Mouse (Mus musculus) ZHBTc4 (cell line): Measurements from ENCODE around the gene Igfbp5.

ENCODE experiments used
- DNase-seq: peaks from one replicate; pipeline ENCODE4 v3.0.0-alpha.2; 2011; ENCODE audit warnings: low read depth, low spot score

Gene Igfbp5

DNA sequence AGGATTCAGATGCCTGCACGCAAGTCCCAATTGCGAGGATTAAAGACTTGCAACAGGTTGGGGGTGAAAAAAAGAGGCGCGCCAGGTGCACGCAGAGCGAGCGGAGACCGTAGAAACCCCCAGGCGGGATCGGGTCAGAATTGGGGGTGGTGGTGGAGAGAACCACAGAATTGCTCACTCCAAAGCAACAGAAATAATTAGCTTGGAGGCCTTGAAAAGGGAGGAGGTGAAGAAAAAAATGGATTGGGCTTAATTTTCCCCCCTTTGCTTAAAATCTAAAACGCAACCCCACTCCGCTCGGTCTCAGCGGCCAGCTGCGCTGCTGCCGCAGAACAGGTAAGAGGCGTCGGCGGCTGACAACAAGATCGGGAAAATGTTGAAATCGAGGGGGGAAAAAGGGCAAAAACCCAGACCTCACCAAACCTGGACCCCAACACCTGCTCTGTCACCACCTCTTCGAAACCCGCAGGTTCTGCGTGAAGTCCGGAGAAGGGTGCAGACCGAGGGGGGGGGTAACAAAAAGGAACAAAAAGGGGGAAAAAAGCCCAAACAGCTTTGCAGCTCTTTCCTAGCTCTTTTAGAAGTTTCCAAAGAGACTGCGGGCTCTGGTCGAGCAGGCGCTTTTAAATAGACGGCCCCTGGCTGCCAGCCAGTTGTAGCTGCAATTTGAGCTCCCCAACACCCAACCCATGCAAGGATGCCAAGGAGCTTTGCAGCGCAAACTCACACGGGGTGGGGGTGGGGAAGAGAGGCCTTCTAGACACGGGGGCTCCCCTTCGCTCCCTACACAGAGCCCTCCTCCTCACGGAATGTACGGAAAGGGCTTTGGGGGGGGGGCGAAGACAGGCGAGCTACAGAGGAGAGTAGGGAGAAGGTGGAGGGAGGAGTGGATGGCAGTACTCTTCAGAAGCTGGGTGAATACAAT lies at the start of gene Igfbp5:
Igfbp5 (minus strand) TSS at position 598 of the 925 bp plus-strand sequence.
- peak; percentile 50 for DNase-seq

DNA sequence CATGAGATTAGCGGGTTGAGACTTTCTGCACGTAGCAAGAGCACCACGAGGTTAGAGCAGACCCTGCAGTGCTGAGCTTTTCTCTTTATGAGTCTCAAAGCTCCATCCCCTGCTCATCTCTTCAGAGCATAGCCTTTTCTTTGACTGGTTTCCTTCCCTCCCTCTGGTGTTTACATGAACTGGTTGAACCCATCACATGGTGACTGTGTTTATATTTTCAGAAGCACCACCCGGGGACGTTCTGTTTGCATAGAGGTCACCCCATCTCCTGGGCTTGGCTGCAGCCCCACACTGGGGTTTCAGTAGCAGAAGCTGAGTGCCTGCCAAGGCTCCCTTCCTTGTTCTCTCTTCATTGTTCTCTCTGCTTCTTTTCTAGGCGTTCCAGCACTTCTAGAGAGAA lies 40.1 kb upstream of the Igfbp5 start:
- no peak for DNase-seq

DNA sequence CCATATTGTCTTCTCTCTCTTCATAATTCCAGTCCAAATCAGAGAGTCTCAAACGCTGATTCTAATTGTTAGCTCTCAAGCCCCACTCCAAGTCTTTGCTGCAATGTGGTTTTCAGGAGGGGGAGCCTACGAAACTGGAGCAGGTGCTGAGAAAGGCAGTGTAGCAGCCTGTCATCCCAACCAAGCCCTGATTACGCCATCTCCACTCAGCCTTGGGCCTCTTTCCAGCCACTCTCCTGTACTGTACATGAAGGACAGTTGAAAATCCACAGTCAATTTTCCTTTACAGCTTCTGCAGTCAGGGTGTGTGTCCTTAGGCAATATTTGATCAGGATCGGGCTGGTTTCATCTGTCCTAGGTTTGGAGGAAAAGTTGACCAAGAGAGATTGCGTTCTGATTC lies 38.4 kb upstream of the Igfbp5 start:
- DNase-seq = no peak

DNA sequence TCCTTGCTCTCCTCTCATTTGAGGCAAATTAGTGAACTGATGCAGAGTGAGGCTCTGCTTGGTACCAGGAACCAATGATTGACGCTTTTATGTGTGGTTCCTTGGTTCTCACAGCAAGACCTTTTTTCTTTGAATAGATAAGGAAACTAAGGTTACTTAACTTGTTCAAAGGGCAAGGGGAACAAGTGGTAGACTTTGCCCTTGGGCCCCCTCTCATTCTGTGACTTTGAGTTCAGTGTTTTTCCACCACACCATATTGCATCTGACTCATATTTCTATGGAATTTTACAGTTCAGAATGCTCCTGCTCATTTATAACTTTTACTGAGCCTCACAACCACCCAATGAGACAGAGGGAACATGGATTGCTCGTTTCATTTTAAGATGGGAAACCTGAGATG lies 21.1 kb upstream of the Igfbp5 start:
- DNase-seq = no peak

DNA sequence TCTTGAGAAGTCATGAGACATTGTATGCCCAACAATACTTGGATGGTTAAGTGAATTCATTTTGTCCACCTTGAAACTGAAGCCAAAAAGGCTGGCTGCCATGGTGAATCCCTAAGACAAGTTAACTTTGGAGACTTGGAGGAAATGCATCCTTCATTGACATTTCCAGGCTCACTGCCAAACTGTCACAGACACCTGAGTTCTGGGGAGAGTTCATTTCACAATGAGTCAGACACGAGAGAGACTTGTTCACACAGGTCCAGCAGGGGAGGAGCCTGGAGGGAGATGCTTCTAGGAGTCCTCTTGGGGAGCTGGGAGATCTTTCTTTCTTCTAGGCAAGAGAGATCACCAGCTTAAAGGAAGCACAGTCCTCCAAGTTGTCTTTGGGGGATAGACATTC lies 13.2 kb upstream of the Igfbp5 start:
- no peak for DNase-seq

DNA sequence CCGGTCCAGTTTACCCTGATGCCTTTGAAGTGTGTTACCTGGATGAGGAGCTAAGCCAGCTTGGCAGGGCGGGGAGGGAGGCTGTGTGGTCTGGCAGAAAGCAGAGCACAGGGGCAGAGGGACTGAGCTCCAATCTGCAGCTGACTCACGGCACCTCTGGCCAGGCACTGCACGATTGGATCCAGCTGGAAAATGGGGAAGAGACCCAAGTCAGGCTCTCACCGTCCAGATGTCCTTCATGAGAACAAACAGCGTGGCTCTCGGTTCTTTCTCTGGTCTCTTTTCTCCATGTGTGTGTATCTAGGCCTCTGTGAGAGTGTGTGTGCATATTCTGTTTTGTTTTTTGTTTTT lies 11.1 kb upstream of the Igfbp5 start:
- DNase-seq = no peak

DNA sequence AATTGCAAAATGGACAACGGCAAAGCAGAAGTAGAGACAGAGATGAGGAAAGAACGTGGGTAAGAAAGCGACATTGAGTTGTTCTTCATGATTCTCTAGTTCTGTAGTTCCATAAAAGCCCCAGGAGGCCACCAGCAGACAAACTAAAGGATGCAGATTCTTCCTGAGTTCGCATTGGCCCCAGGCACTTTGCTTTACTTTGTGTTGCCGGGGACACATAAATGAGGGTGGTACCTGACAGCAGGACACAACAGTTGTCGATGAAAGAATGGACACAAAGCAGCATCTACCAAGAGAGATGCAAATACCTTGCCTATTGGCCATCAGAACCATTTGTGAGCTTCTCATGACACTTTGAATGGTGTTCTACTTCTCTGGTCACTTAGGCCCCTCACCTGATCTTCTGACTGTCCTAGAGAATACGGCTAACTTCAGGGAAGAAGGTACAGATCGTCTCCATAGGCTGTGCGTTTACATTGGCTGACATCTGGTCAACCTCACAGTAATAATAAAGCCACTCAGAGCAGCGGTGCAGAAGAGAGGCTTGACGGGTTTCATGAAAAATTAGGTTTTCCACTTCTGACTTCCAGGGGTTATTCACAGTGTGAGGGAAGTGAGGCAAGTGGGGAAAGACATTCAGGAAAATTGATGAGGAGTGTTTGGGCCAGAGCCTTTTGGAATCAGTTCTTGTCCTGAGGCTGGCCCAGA lies 10.6 kb upstream of the Igfbp5 start:
- no peak for DNase-seq

DNA sequence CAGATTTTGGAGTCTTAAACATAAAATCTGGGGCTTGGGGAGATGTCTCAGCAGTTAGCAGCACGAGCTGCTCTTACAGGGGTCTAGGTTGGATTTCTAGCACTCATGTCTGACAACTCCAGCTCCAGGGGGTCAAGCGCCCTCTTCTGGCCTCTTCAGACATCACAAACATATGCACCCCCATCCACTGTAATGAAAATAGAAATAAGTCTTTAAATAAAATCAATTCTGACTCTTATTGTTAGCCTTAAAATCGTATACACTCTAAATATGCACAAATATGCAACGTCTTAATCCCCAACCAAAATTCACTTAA lies 4.6 kb upstream of the Igfbp5 start:
- peak; percentile 51 for DNase-seq

DNA sequence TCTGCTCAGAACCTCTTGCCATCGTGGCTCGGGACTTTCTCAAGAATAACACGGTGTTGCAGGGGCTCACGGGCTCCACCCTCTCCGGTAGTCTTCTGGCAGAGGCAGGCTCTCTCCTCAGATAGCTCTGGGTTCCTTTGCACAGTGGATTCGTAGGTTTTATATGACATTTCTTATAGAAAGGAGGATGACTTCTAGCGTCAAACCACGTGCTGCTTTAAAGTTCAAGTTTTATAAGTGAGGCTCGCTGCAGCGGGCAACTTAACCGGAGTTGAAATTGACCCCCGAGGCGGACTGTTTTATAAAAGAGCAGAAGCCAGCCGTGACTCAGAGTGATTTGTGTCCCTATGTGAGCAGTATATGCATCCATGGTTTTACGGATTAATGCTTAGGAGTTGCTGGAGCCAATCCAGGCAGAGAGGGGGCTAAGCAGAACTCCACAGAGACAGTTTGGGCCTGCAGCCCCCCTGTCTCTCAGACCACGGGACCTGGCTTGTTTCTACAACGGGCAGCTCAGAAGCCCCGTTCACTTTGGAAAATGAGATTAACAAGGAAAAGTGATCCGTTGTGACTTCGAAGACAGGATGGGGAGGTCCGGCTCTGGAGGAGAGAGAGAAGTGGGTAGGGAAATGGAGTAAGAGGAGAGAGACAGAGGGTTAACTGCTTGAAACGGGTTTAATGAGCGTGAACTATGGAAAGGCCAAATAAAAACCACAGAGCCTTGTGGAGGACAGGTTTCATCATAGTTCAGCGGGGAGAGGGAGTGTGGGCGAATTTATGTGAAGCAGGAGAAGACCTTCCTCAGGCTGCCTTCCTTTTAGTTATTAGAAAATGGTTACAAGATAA lies 4.0 kb upstream of the Igfbp5 start:
- no peak for DNase-seq

DNA sequence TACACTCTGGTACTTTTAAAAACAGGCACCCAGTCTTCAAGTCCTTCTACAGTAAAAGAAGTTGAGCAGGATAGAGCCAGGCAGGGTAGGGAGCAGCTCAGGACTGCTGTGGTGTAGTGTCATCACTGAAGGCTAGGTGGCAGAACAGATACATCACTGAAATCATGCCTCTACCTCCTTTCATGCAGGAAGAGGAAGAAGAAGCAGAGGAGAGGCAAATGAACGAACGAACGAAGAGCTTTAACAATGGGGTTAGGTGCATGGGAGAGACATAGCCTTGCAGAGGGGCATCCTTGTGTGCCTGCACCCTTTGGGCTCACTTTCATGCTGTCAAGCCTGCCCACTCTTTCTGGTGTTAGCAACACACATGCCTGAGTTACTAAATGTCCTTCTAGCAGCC lies 3.2 kb upstream of the Igfbp5 start:
- peak; percentile 65 for DNase-seq

DNA sequence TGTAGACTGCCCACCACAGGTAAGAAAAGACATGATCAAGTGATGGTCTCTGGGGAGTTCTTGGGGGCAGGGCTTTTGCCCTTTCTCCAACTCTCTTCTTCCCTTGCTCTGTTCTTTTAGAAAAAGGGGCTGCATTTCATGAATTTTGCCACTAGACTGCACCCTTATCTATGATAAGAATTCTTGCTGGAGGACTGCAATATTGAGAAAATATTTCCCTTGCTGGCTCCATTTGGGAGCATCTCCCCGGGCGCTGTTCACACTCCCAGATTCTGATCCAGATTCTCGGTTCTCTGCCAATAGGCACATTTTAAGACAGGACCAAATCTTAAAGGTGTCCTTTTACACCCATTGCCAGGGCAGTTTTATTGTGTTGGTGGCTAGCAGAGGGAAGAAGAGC lies 1.4 kb upstream of the Igfbp5 start:
- DNase-seq = no peak

DNA sequence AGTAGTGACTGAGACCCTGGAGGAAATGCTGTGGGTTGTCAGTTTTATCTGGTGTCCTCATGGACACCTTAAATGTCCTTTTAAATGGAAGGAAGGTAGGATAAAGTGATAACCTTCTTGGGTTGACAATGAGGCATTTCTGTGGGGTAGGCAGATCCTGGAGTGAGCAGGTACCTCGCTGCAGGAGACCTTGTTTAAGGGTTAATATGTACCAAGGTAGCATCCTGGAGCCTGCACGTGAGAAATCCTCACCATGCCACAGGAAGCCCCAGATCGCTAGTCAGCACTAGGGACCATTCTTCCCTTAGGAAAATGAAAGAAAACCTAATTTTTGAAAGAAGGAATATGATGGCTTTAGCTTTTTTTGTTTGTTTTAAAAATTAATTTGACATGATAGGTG lies 1.0 kb upstream of the Igfbp5 start:
- no peak for DNase-seq

DNA sequence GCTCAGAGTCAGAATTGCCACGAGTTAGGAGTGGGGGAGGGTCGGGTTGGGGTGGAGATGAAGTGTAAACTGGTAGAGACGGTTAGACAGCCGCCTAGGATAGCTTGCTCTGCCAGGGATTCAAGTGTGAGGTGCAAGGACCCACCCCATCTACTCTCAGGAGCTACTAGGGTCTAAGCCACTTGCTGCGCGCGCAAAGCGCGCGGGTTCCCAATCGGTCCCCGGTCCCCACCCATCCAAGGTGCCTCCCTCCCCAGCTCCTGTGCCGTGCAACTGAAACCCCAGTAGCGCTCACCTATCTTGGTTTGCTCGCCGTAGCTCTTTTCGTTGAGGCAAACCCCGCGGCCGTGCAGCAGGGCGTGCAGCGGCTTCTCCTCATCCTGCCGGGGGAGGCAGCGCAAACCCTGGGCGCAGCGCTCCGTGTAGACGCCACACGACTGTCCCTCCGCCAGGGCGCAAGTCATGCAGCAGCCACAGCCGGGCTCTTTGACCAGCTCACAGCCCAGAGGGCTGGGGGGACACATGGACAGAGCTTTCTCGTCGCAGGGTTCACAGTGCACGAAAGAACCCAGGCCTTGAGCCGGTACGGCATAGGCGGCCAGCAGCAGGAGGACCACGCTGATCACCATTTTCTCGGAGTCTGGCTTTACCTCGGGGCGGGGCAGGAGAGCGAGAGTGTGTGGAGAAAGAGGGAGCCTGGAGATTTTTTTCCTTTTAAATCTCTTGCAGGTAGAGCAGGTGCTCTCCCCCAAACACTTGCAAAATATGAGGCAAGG lies 985 bp downstream of the Igfbp5 start:
- DNase-seq = peak; percentile 68

DNA sequence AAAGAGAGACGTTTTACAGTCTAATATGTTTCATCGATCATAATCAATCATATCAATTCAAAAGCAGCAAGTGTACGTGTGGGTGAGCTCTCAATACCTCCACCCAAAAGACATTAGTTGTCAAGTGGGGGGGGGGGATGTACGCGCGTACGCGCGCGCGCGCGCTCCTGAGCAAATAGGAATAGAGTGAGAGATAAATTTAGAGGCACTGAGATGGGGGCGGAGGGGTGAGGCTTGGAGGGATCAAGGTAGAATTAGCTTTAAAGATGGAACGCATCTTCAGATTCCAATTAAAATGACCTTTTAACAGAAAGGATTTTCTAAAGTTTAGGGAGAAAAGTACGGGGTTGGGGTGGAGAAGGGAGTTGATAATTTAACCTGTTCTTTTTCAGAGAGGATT lies 1.6 kb downstream of the Igfbp5 start:
- no peak for DNase-seq

DNA sequence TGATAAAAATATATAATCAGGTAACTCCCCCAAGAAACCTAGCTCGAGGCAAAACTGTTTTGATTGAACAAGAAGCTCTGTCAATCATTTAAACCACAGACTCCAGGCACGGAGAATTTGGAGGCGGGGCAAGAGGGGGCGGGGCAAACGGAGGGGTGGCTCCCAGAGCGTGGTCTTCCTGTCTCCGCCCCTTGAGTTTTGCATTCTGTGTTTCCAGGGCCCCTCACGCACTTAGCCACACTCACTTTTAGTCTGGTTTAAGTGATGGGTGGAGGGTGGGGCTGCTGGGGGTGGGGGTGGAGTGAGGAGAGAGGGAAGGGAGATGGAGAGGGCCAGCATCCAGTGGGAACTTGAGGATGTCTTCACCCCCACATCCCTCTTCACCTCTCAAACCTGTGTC lies 2.2 kb downstream of the Igfbp5 start:
- peak; percentile 87 for DNase-seq

DNA sequence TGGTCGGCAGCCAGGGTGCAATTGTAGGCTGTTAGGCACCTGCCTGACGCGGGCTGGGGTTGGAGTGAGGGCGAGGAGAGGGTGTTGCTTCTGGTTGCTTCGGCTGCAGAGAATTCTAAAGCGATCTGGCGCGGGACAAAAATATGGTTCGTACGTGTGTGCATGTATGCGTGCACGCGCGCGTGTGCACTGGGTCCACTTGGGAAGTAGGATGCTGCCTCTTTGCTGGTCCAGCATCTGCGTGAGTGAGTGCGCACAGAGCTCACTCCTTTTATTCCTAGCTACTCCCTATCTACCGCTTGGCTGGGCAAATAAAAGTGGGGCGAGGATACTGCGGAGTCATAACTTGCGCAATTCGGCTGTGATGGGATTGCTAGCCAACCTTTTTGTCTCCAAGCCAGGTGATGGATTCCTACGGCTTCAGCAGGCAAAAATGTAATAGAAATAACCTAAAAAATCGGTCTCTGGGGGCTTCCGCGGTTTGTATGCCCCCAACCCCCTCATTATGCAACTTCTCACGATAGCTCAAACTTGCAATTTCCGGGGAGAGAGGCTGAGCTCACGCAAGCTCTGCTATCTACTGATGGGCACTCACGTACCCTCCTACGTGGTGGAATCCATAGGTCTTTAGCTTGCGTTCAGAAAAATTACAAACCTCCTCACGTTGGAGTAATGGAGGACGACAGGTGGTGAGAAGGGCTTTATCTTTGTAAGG lies 2.8 kb downstream of the Igfbp5 start:
- DNase-seq = no peak

DNA sequence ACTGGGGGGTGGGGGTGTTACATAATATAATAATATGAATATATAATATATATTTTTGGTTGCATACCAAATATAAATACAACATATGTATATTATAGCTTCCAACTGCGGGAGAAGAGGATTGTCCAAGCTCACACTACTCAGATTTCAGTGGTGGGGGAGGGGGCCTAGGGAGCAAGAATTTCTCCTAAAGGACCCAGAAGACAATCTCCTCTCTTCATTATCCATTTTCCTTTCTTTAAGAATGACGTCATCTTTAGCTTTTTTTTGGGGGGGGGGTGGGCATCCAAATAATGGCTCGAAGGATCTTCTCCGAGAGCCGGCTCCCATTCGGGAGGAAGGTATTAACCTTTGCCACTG lies 3.4 kb downstream of the Igfbp5 start:
- no peak for DNase-seq

DNA sequence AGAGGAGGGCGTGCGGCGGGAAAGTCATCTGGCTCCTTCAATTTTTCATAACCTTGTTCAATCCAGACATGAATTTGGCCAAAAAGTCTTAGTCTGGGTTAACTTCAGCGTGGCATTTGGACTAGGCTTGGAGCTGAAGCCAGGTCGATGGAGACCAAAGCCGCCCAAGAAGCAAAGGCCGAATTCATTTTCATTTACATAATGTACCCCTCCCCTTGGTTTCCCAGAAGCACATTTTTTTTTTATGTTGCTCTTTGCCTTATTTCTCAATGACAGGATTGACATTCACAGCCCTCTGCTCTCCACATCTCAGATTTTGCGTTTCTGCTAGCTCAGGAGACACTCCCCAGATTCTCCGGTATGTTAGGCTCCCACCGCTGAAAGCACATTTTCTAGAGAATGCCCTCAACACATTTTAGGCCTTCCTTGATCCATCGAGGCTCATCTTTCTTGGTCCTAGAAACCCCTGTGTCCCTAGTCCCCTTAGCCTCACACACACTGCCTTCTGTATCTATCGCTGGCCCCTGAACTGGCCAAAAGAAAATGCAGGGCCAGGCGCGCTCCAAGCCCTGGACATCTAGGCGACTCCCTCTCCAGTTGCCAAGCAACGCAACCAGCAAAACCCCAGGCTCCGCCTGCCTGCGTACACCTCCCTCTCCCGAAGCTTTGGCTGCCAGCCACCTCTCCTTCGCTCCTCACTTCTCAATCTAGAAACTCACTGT lies 3.9 kb downstream of the Igfbp5 start:
- peak; percentile 86 for DNase-seq

DNA sequence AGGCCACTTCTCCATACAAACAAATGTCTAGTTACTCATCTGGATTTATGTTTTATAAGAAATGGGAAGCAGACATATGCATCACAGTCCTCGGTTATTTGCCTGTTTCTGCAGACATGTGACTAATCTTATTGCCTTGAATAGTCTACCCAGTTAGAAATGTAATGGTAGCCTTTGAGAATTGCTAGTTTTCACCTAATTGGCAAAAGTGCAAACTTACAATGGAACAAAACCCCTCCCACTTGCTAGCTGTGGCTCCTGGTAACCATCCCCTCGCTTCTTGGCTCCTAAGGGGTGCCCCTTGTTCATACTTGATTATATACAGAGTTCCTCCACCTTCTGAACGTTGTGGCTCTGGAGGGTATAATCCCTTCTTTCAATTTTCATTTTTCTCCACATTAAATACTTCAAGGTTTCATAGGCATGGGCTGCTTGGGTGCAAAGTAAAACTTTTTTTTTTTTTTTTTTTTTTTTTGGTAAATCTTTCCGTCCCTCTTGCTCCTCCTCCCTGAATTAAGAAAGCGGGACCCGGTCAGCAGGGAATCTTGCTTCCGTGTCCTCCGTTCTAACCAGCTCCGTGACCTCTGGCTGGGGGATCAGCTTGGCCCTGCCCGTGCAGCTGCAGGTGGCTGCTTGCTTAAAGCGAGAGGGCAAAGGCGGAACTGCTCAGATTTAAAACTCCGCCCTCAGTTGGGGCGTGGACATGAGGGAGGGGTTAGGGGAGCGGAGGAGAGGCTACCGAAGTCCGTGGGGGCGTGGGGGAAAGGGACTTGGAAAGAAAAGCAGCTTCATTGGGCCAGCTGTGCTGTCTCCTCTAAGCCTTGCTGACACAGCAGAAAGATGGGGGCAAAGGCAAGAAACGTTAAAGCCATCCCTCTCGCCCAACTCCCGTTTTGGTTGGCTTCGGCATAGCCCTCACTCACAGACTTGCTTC lies 4.7 kb downstream of the Igfbp5 start:
- DNase-seq = peak; percentile 91
